ENCODE assay signal across 8 mouse cellular contexts in genomic region chr19:21654788-21655187, GRCm38 (mm10). TPM values are rescaled to one million over a fixed set of nuclear protein-coding genes. Genes with fewer than 3 reads are reported as not detected.
DNase-seq lines count a peak whose midpoint lies in the region; ATAC-seq and TF ChIP-seq lines count a peak whose summit lies in the region.

No protein-coding gene starts in this region.

- H3K4me2 ChIP-seq in heart, embryonic 13.5 days, result peak overlapping the region; percentile 82
- H3K4me2 ChIP-seq in forebrain, postnatal 0 days (ENCODE audit: low read depth), result peak overlapping the region; percentile 91
- H3K4me2 ChIP-seq in liver, postnatal 0 days (ENCODE audit: low read depth, low read length), result peak overlapping the region; percentile 83

- DNase-seq in heart, adult 9 months (ENCODE audit: low spot score in 2 of 2), result no peak
- no peak for DNase-seq in forebrain, postnatal 0 days
- no peak for DNase-seq in liver, postnatal 0 days
- DNase-seq in adrenal gland, postnatal 25 days, result no peak
- no peak for DNase-seq in left cerebral cortex, adult 9 months (ENCODE audit: low spot score in 2 of 2)
- DNase-seq in layer of hippocampus, adult 9-10 months (ENCODE audit: low spot score), result no peak

- no peak for TF ChIP-seq EP300 in liver, postnatal 0 days (IDR thresholded peaks at IDR 0.05; ENCODE audit: low read depth)

- 65% methylated on average over 7 of the region's 7 CpGs for WGBS in heart, embryonic 13.5 days
- 33% methylated on average over 7 of the region's 7 CpGs for WGBS in forebrain, postnatal 0 days
- WGBS in liver, postnatal 0 days (ENCODE audit: insufficient replicate concordance), result 40% methylated on average over 7 of the region's 7 CpGs

- TF ChIP-seq CTCF in E14TG2a.4 (conservative IDR thresholded peaks at IDR 0.05; ENCODE audit: low read length), result no peak
- no peak for TF ChIP-seq CTCF in forebrain, postnatal 0 days (IDR thresholded peaks at IDR 0.05; ENCODE audit: low read depth)
- TF ChIP-seq CTCF in liver, postnatal 0 days (IDR thresholded peaks at IDR 0.05; ENCODE audit: low read depth), result no peak

- no peaks in the 10 kb centered on the region for H3K36me3 ChIP-seq in heart, embryonic 13.5 days
- peaks cover 8% of the 10 kb centered on the region; the same call in 1 of the 2 replicates for H3K36me3 ChIP-seq in E14TG2a.4 (ENCODE audit: insufficient read depth, low read length)
- H3K36me3 ChIP-seq in forebrain, postnatal 0 days (ENCODE audit: insufficient read depth), result no peaks in the 10 kb centered on the region
- H3K36me3 ChIP-seq in liver, postnatal 0 days (replicated peaks; ENCODE audit: insufficient read depth, low read length), result no peaks in the 10 kb centered on the region

- no peaks in the 10 kb centered on the region for H3K27me3 ChIP-seq in heart, embryonic 13.5 days (replicated peaks)
- peaks cover 3% of the 10 kb centered on the region; the same call in 1 of the 2 replicates for H3K27me3 ChIP-seq in E14TG2a.4 (ENCODE audit: insufficient read depth, low read length)
- no peaks in the 10 kb centered on the region for H3K27me3 ChIP-seq in forebrain, postnatal 0 days (ENCODE audit: insufficient read depth, low read length)
- H3K27me3 ChIP-seq in liver, postnatal 0 days (ENCODE audit: insufficient read depth, low read length), result no peaks in the 10 kb centered on the region

- peak overlapping the region; percentile 99 for H3K9ac ChIP-seq in heart, embryonic 13.5 days
- H3K9ac ChIP-seq in forebrain, postnatal 0 days, result peak overlapping the region; percentile 84
- peak overlapping the region; percentile 89; the same call in 1 of the 2 replicates for H3K9ac ChIP-seq in liver, postnatal 0 days (replicated peaks)

- ATAC-seq in heart, embryonic 13.5 days (ENCODE audit: extremely low read depth, insufficient number of reproducible peaks, low FRiP score, low TSS enrichment), result no peak
- ATAC-seq in forebrain, postnatal 0 days, result no peak
- no peak for ATAC-seq in liver, postnatal 0 days

- H3K27ac ChIP-seq in heart, embryonic 13.5 days (replicated peaks), result no peak overlapping the region
- H3K27ac ChIP-seq in forebrain, postnatal 0 days (ENCODE audit: low read depth, low read length), result no peak overlapping the region
- H3K27ac ChIP-seq in liver, postnatal 0 days (ENCODE audit: low read depth), result no peak overlapping the region

- peak overlapping the region; percentile 92 for H3K4me3 ChIP-seq in heart, embryonic 13.5 days
- H3K4me3 ChIP-seq in E14TG2a.4 (replicated peaks; ENCODE audit: low read length), result peak overlapping the region; percentile 87
- peak overlapping the region; percentile 96 for H3K4me3 ChIP-seq in forebrain, postnatal 0 days (ENCODE audit: low read depth, low read length)
- peak overlapping the region; percentile 86 for H3K4me3 ChIP-seq in liver, postnatal 0 days (ENCODE audit: low read depth, low read length)

- H3K4me1 ChIP-seq in heart, embryonic 13.5 days, result peaks cover 29% of the 10 kb centered on the region
- peaks cover 47% of the 10 kb centered on the region for H3K4me1 ChIP-seq in E14TG2a.4 (replicated peaks; ENCODE audit: low read depth, low read length)
- peaks cover 21% of the 10 kb centered on the region; the same call in 1 of the 2 replicates for H3K4me1 ChIP-seq in forebrain, postnatal 0 days (ENCODE audit: insufficient read depth)
- peaks cover 27% of the 10 kb centered on the region for H3K4me1 ChIP-seq in liver, postnatal 0 days (ENCODE audit: insufficient read depth)

- H3K9me3 ChIP-seq in heart, embryonic 13.5 days, result no peaks in the 10 kb centered on the region
- H3K9me3 ChIP-seq in E14TG2a.4 (ENCODE audit: low read length), result no peaks in the 10 kb centered on the region
- no peaks in the 10 kb centered on the region for H3K9me3 ChIP-seq in forebrain, postnatal 0 days (ENCODE audit: low read length)
- H3K9me3 ChIP-seq in liver, postnatal 0 days (ENCODE audit: low read length), result no peaks in the 10 kb centered on the region

RNA-seq across cellular contexts. Expression of gene Abhd17b, which starts 1.8 kb away (rescaled TPM):
- 18.0 and 19.5 TPM in 2 replicates for polyA plus RNA-seq in heart, embryonic 13.5 days (2015; fragmentation: Nextera tagmentation; extraction: Ambion mirVana)
- 62.7 and 71.1 TPM in 2 replicates for total RNA-seq in forebrain, postnatal 0 days (2014; rRNA removed)
- 42.3 and 45.6 TPM in 2 replicates for polyA plus RNA-seq in forebrain, postnatal 0 days (2015; fragmentation: Nextera tagmentation; extraction: Ambion mirVana)
- 13.9 and 16.7 TPM in 2 replicates for polyA plus RNA-seq in liver, postnatal 0 days (2015; fragmentation: Nextera tagmentation; extraction: Ambion mirVana)
- 50.8 and 52.4 TPM in 2 replicates for total RNA-seq in adrenal gland, postnatal 25 days (2021)

RNA-seq across cellular contexts. Expression of gene 1110059E24Rik, which starts 2.0 kb away (rescaled TPM):
- polyA plus RNA-seq in heart, embryonic 13.5 days (2015; fragmentation: Nextera tagmentation; extraction: Ambion mirVana), result 41.0 and 43.1 TPM in 2 replicates
- 36.5 and 45.8 TPM in 2 replicates for total RNA-seq in forebrain, postnatal 0 days (2014; rRNA removed)
- polyA plus RNA-seq in forebrain, postnatal 0 days (2015; fragmentation: Nextera tagmentation; extraction: Ambion mirVana), result 55.5 and 56.9 TPM in 2 replicates
- 17.7 and 18.6 TPM in 2 replicates for polyA plus RNA-seq in liver, postnatal 0 days (2015; fragmentation: Nextera tagmentation; extraction: Ambion mirVana)
- total RNA-seq in adrenal gland, postnatal 25 days (2021), result 33.9 and 35.0 TPM in 2 replicates
